Mouse (Mus musculus): ENCODE measurements around the gene Spred2.
"Not testable (repeated sequence)": the region's sequence is repeated elsewhere in the genome, so short reads cannot be mapped to it uniquely, and the experiment has no call there.

Spred2 gene

GRCm38 (mm10) chr11:20020720-20021119 lies 96.5 kb downstream of the Spred2 start:
- DNase-seq (ENCODE audit: low spot score) = no peak

- no peak for DNase-seq (ENCODE audit: low spot score)
These were observed 98.3 kb downstream of the Spred2 start for GRCm38 (mm10) chr11:20022462-20022861.

DNA sequence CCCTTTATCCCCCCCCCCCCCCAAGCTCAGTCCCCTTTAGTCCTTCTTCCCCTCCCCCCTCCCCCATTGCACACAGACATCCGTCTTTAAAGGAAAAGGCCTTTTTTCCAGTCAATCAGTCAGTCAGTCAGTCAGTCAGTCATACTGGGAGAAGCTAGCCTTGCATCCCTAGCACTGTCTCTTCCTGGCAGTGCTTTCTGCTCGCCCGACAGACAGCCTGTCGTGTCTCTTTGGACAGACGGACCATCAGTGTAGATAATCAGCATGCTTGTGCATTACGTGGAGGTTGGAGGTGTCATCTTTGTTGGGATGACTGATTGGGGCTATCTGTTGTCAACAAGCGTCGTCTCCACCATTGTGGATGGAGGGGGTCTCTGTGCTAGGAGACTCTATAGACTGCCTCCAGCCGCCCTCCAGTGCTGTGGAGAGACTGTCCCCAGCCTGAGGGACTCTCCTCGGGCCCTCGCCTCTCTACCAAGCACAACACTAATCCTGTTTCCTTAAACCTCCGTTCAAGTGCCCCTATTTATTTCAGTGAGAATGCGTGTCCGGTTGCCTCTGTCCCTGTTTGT lies 98.8 kb downstream of the Spred2 start:
- no peak for DNase-seq (ENCODE audit: low spot score)

DNA sequence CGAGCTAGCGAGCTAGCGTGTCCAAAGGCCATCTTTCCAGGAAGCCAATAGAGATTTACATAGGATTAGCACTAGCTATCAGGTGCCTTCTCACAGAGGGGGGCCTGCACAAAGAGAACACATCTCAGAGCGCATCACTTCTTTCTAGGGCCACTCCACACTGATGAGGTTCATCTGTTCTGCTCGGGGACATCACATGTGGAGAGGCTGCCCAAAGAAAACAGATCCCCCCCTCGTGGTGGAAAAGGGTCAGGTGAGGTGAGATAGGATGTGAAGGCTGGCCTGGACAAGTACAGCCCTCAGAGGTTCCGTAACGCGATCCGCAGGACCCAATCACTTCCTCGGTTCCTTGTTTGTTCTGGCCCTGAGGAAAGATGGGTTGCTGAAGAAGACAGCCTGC lies 101.7 kb downstream of the Spred2 start:
- DNase-seq (ENCODE audit: low spot score) = no peak

DNA sequence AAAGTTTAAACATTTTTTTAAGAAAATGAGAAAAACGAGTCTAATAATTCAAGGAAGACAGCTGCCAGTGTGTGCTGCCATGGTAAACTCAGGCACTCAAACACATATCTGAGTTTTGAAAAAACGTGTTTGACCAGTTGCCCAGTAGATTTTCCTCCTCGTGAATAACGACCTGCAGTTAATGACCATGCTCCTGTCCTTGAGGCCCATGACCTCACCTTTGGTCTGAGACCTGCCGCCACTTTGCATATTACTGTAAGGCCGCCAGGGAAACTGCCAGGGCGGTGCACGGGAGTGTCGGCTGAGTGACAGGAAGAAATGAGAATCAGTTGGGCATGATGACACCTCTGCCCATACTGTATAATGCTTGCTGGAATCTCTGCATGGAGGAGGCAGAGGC lies 103.5 kb downstream of the Spred2 start:
- DNase-seq (ENCODE audit: low spot score) = no peak

DNA sequence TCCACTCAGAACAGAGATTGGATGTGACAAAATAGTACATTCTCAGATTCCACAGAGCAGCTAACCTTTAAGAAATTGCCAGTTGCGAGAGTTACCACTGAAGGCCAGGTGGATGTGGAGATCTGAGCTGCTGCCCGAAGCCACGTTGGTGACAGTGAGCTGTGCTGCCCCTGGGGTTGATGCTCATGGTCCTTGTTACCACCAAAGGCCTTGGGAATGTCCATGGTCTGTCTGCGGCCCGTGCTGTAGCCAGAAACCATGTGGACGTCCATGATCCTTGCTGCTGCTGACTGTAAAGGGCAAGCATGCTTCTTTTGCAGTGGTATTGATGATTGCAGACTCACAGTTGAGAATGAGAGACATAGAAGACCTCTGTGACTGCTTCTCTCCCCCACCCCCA lies 104.2 kb downstream of the Spred2 start:
- no peak for DNase-seq (ENCODE audit: low spot score)

GRCm38 (mm10) chr11:20029014-20029413 lies 104.8 kb downstream of the Spred2 start:
- DNase-seq (ENCODE audit: low spot score) = no peak

DNA sequence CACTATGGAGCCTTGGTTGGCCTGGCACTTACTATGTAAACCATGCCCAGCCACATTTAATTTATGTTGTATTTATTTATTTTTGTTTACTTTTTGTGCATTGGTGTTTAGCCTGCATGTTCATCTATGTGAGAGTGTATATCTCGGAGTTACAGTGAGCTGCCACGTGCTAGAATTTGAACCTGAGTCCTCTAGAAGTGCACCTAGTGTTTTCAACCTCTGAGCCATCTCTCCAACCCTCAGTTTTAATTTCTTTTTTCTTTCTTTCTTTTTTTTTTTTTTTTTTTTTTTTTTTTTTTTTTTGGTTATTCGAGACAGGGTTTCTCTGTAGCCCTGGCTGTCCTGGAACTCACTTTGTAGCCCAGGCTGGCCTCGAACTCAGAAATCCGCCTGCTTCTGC lies 106.8 kb downstream of the Spred2 start:
- DNase-seq (ENCODE audit: low spot score) = not testable (repeated sequence)

DNA sequence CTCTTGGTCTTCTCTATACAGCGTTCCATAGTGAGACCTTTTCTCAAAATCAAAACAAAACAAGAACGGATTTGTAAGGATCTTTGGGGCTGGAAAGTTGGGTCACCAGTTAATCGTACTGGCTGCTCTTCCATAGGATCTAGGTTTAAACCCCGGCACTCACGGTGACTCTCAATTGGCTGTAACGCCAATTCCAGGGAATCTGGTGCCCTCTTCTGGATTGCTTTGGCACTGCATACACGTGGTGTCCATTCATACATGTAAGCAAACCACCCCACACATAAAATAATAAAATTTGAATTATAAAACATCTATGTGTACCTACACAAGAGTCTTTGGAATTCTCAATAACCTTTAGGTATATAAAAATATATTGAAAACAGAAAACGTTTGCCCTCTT lies 107.4 kb downstream of the Spred2 start:
- DNase-seq (ENCODE audit: low spot score) = no peak

- DNase-seq (ENCODE audit: low spot score) = no peak
These were observed 109.5 kb downstream of the Spred2 start for GRCm38 (mm10) chr11:20033541-20034160.

DNA sequence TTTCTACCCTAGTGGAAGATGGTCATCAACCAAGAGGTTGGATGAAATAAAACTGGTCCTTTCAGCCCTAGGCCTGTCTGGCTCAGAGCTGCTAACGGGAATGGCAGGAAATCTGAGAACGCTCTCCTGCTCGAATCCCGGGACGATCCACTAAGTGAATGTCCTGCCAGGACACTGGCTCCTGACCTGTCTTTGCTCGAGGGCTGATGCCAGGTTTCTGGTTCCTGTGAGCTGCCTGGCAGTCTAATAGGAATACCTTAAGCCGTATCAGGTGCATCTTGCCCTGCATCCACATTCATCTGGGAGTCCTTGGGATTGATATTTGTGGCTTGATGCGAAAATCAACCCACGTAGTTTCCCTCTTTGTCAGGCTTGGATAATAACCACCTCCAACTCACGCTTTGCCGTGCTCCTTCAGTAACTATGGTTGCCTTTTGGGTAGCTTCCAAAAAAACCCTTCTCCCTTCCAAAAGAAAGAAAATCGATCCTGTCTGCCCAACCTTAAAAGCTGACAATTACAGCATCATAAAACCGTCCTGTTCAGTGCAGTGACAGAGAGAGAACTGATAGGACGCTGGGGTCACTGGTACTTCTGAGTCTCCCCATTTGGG lies 110.3 kb downstream of the Spred2 start:
- no peak for DNase-seq (ENCODE audit: low spot score)

DNA sequence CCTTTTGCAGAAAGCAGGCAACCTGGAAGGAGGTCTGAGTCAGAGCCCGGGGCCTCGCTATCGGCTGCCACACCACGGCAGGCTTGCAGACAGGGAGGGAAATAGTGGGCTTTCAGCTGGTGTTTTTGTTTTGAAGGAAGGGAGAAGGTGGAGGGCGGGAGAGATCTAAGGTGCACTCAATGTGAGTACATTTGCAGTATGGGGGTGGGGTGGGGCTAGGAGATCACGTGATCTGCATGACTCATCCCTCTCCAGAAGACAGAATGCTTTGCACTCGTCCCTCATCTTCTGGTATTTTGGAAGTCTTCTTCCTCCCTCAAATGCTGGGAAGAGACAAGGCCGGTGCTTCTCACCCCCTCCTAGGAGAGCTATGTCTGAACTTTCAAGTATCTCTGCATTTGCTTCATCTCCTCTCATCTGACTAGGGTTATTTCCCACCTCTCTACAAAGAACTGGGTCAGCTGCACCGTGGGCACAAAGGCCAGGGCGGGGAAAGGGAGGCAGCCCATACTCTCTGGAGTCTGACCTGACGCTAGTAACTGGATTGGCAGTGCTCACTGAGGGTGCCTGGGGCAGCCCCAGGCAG lies 111.3 kb downstream of the Spred2 start:
- no peak for DNase-seq (ENCODE audit: low spot score)

GRCm38 (mm10) chr11:20035972-20036371 lies 111.8 kb downstream of the Spred2 start:
- DNase-seq (ENCODE audit: low spot score) = no peak

GRCm38 (mm10) chr11:20037739-20038138 lies 113.6 kb downstream of the Spred2 start:
- DNase-seq (ENCODE audit: low spot score) = no peak

- DNase-seq (ENCODE audit: low spot score) = no peak
These were observed 114.5 kb downstream of the Spred2 start for GRCm38 (mm10) chr11:20038723-20039122.

DNA sequence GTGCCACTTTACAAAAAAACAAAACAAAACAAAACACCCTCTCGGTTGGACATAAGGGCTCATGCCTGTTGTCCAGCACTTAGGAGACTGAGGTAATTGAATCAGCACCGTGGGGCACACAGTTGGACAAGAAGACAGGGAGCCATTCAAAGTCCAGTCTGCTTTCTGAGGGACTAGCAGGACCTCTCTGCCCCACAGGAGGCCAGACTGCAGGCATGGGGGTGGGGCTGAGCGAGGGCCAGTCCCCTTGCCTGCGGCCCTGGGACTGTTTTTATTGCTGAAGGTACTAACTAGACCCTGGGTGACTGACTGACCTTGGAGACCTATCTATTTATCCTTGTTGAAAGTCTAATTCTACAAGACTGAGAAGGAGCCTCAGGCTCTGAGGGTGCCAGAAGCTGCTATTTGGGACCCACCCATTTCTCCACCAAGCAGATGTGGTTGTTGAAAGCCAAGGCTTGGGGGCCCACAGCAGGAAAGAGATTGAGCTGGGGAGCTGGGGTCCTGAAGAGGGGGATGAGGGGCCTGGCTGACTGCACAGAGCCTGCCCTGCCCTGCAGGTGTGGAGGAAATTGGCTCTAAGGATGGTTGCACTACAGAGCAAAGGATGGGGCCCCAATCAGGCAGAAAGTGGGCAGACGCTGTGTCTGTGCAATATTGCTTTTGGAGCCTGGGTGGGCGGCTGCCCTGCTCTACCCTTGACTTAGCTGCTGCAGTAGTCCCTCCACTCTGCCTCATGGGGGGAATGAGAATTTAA lies 117.2 kb downstream of the Spred2 start:
- DNase-seq (ENCODE audit: low spot score) = no peak

DNA sequence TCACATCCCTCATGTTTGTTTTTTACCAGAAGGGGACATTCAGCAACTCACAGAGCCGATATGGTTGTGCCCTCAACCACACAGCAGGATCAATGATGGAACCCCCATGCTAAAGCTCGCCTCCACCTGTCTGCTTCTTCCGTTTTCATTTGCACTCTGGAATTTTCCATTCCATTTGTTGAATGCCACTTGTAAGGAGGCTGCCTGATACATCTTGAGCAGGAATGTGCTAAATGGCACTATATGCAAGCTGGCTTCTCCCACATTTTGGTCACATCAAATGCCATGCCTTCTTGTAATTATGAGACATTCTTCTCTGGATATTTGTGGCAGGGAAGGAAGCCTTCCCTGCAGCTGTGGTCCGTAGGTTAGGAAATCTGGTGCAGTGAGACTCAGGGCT lies 117.9 kb downstream of the Spred2 start:
- DNase-seq (ENCODE audit: low spot score) = no peak

GRCm38 (mm10) chr11:20043256-20043655 lies 119.1 kb downstream of the Spred2 start:
- no peak for DNase-seq (ENCODE audit: low spot score)

- DNase-seq (ENCODE audit: low spot score) = no peak
These were observed 121.4 kb downstream of the Spred2 start for GRCm38 (mm10) chr11:20045586-20045985.

DNA sequence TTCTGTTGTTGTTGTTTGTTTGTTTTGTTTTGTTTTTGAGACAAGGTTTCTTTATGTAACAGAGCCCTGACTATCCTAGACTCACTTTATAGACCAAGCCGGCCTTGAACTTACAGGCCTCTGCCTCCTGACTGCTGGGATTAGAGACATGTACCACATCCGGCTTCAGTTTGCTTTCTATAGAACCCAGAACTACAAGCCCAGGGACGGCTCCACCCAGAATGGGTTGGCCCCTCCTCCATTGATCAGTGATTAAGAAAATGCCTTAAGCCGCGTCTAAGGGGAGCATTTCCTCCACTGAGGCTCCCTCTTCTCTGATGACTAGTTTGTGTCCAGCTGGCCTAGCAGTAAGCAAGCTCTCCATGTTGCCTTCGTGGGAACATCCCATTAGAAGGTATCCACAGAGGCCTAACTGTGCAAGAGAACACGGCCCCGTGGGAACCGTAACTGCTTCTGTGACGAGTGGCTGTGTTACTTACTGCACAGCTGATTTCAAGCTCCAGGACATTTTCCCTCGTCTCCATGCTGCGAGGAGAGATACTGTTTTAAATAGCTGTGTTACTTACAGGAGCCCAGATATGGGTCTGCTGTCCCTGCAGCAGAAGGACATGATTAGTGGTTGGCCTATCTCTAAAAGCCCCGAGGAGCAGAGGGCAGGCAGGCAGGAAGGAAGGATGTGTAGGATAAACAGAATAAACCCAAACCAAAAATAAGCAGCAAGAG lies 128.8 kb downstream of the Spred2 start:
- DNase-seq (ENCODE audit: low spot score) = no peak

- no peak for DNase-seq (ENCODE audit: low spot score)
These were observed 129.8 kb downstream of the Spred2 start for GRCm38 (mm10) chr11:20053951-20054350.

DNA sequence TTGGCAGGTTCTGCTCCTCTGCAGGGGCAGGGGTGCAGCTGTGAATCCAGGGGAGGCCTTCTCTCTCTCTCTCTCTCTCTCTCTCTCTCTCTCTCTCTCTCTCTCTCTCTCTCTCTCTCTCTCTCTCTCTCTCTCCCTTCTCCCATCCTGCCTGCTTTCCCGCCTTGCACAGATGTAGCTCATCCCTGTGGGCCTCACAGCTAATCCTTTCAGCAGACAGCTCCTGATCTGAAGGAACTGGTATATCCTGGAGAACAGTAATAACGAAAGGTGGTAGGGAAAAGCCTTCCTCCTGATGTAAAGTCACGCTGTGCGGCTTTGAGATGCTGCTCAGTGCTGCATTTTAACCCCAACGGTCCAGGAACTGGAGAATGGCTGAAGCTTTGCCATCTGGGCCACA lies 130.4 kb downstream of the Spred2 start:
- DNase-seq (ENCODE audit: low spot score) = no peak

Measured in layer of hippocampus, adult 9-10 months (tissue).